Mouse (Mus musculus): ENCODE results near the gene Fam168a. TPM values are rescaled to one million over a fixed set of nuclear protein-coding genes. Genes with fewer than 3 reads are reported as not detected.
"Not testable (repeated sequence)": the region's sequence is repeated elsewhere in the genome, so short reads cannot be mapped to it uniquely, and the experiment has no call there.

Fam168a gene
- polyA plus RNA-seq, 1 experiment: 31.8 TPM

- no peak for DNase-seq (ENCODE audit: low spot score)
Measured at GRCm38 (mm10) chr7:100841608-100842007, 135.2 kb downstream of the Fam168a start.

GRCm38 (mm10) chr7:100842175-100842574 lies 135.7 kb downstream of the Fam168a start:
- DNase-seq (ENCODE audit: low spot score): no peak

GRCm38 (mm10) chr7:100843866-100844265 lies 137.4 kb downstream of the Fam168a start:
- DNase-seq (ENCODE audit: low spot score): no peak

GRCm38 (mm10) chr7:100844385-100845025 lies 138.1 kb downstream of the Fam168a start:
- DNase-seq (ENCODE audit: low spot score): no peak

- no peak for DNase-seq (ENCODE audit: low spot score)
Measured at GRCm38 (mm10) chr7:100845026-100845400, 138.6 kb downstream of the Fam168a start.

- no peak for DNase-seq (ENCODE audit: low spot score)
Measured at GRCm38 (mm10) chr7:100845412-100845811, 139.0 kb downstream of the Fam168a start.

- DNase-seq (ENCODE audit: low spot score): not testable (repeated sequence)
Measured at GRCm38 (mm10) chr7:100846033-100846432, 139.6 kb downstream of the Fam168a start.

GRCm38 (mm10) chr7:100847131-100847530 lies 140.7 kb downstream of the Fam168a start:
- no peak for DNase-seq (ENCODE audit: low spot score)

- DNase-seq (ENCODE audit: low spot score): no peak
Measured at GRCm38 (mm10) chr7:100848744-100849143, 142.3 kb downstream of the Fam168a start.

- DNase-seq (ENCODE audit: low spot score): no peak
Measured at GRCm38 (mm10) chr7:100849508-100849907, 143.1 kb downstream of the Fam168a start.

GRCm38 (mm10) chr7:100851481-100852356 lies 145.3 kb downstream of the Fam168a start:
- no peak for DNase-seq (ENCODE audit: low spot score)

- no peak for DNase-seq (ENCODE audit: low spot score)
Measured at GRCm38 (mm10) chr7:100853396-100853795, 147.0 kb downstream of the Fam168a start.

- no peak for DNase-seq (ENCODE audit: low spot score)
Measured at GRCm38 (mm10) chr7:100854137-100854814, 147.8 kb downstream of the Fam168a start.

- DNase-seq (ENCODE audit: low spot score): no peak
Measured at GRCm38 (mm10) chr7:100854861-100855260, 148.4 kb downstream of the Fam168a start.

- DNase-seq (ENCODE audit: low spot score): no peak
Measured at GRCm38 (mm10) chr7:100855300-100855699, 148.9 kb downstream of the Fam168a start.

- no peak for DNase-seq (ENCODE audit: low spot score)
Measured at GRCm38 (mm10) chr7:100855795-100856573, 149.5 kb downstream of the Fam168a start.

- DNase-seq (ENCODE audit: low spot score): no peak
Measured at GRCm38 (mm10) chr7:100860450-100860849, 154.0 kb downstream of the Fam168a start.

GRCm38 (mm10) chr7:100861209-100861608 lies 154.8 kb downstream of the Fam168a start:
- DNase-seq (ENCODE audit: low spot score): no peak

- DNase-seq (ENCODE audit: low spot score): no peak
Measured at GRCm38 (mm10) chr7:100862353-100862752, 155.9 kb downstream of the Fam168a start.

- DNase-seq (ENCODE audit: low spot score): peak; percentile 69
Measured at GRCm38 (mm10) chr7:100862828-100863638, 156.6 kb downstream of the Fam168a start, which contains the start of gene Relt. Relt (minus strand) TSS chr7:100863446.

GRCm38 (mm10) chr7:100866675-100867074 lies 160.2 kb downstream of the Fam168a start:
- DNase-seq (ENCODE audit: low spot score): no peak
